Mouse (Mus musculus): Measurements from ENCODE around the gene Tbc1d14.

- TF ChIP-seq GATA1 (IDR thresholded peaks at IDR 0.05; ENCODE audit: low read length): no peak
- TF ChIP-seq TAL1 (IDR thresholded peaks at IDR 0.05; ENCODE audit: low read length): no peak
Observed at GRCm38 (mm10) chr5:36618356-36618755, 25.3 kb upstream of the Tbc1d14 start.

Measured in erythroblast, embryonic 14.5 days (primary cell).